Mouse (Mus musculus): ENCODE results near the gene Rabl2.

DNA sequence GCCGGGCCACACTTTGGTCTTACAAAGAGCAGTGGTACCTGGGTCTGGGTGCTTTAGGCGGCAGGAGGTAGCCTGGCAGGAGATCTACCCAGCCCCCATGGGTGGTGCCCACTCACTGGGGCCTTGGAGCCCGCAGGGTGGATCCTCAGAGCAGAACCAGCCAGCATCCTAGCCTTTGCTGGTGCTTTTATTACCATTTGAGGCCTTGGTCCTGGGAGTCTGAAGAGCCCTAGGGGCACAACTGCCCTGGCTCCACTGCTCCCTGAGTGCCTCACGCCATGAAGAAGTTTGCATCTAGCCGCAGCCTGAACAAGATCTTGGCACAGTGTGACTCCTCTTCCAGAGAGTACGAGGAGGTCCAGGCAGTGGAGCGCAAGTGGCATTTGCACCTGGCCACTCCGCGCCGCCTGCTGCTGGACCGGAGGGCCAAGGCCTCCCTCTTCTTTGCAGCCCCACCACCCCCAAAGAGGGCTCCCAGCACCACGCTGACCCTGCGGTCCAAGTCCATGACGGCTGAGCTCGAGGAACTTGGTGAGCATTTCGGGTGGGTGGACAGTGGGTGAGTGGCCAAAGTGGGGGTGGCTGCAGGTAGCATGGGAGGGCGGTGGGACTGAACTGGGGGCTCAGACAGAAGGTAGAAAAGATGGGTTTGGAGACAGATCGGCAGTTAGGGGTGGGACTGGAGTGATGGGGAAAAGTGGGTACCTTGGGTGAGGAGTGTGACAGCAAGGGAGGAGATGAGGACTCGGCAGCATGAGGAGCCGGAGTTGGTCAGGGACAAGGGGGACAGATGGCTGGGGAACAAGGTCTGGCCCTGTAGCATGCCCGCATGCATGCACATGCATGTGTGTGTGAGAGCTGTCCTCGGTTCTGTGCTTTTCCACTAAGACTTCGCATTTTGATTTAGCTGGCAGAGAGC lies 58.5 kb downstream of the Rabl2 start:
- TF ChIP-seq CTCF (IDR thresholded peaks at IDR 0.05; ENCODE audit: extremely low read depth, insufficient read length, insufficient replicate concordance, low read depth, low read length): no peak
- TF ChIP-seq POLR2A (IDR thresholded peaks at IDR 0.05; ENCODE audit: low read depth, low read length): no peak
